Comparison of ENCODE assay signal across 10 mouse cellular contexts in genomic region chr11:117959741-117960381, GRCm38 (mm10). TPM values are rescaled to one million over a fixed set of nuclear protein-coding genes. Genes with fewer than 3 reads are reported as not detected.
DNase-seq lines count a peak whose midpoint lies in the region; ATAC-seq and TF ChIP-seq lines count a peak whose summit lies in the region.
"Had no signal": no experiment of that assay in that cellular context is flagged by ENCODE, and none has a peak within 500 bp of the region (broad histone marks: within the 10 kb centered on the region; RNA-seq: fewer than 3 reads in every experiment).

No protein-coding gene starts in this region.

- no peaks in the 10 kb centered on the region for H3K27me3 ChIP-seq in heart, postnatal 0 days (ENCODE audit: control insufficient read depth, insufficient read depth, low read length)
- no peaks in the 10 kb centered on the region for H3K27me3 ChIP-seq in neural tube, embryonic 15.5 days (replicated peaks)
- H3K27me3 ChIP-seq: embryonic facial prominence, embryonic 12.5 days had no signal

- peak; percentile 50 for DNase-seq in gastrocnemius, postnatal 25 days
- no peak for DNase-seq in gastrocnemius, adult 8-10 months (ENCODE audit: low spot score in 2 of 2)
- peak; percentile 21 for DNase-seq in right cerebral cortex, postnatal 25 days
- no peak for DNase-seq in right cerebral cortex, postnatal 4 days
- no peak for DNase-seq in heart, postnatal 0 days (ENCODE audit: low spot score)
- DNase-seq in skeletal muscle tissue, adult 2 months (ENCODE audit: low read depth, low spot score), result peak; percentile 64
- DNase-seq in urinary bladder, postnatal 25 days (ENCODE audit: low spot score), result no peak

- WGBS in heart, postnatal 0 days, result 35% methylated on average over 17 of the region's 17 CpGs
- WGBS in neural tube, embryonic 15.5 days, result 60% methylated on average over 17 of the region's 17 CpGs

- H3K4me2 ChIP-seq in heart, postnatal 0 days (ENCODE audit: low read depth, low read length), result no peak overlapping the region; the same call in 1 of the 2 replicates
- H3K4me2 ChIP-seq in neural tube, embryonic 15.5 days, result no peak overlapping the region
- H3K4me2 ChIP-seq: embryonic facial prominence, embryonic 12.5 days had no signal

- no peak for TF ChIP-seq CTCF in heart, postnatal 0 days (IDR thresholded peaks at IDR 0.05; ENCODE audit: low read depth)

- H3K27ac ChIP-seq in heart, postnatal 0 days (ENCODE audit: low read depth), result peak overlapping the region; percentile 28; the same call in 1 of the 2 replicates
- H3K27ac ChIP-seq in neural tube, embryonic 15.5 days (replicated peaks), result no peak overlapping the region
- H3K27ac ChIP-seq: embryonic facial prominence, embryonic 12.5 days had no signal

- no peaks in the 10 kb centered on the region for H3K9me3 ChIP-seq in heart, postnatal 0 days (replicated peaks; ENCODE audit: control insufficient read depth, low read length)
- no peaks in the 10 kb centered on the region for H3K9me3 ChIP-seq in neural tube, embryonic 15.5 days (replicated peaks)
- H3K9me3 ChIP-seq: embryonic facial prominence, embryonic 12.5 days had no signal

- no peaks in the 10 kb centered on the region for H3K36me3 ChIP-seq in heart, postnatal 0 days (replicated peaks; ENCODE audit: control insufficient read depth, insufficient read depth, low read length)
- no peaks in the 10 kb centered on the region for H3K36me3 ChIP-seq in neural tube, embryonic 15.5 days
- H3K36me3 ChIP-seq: embryonic facial prominence, embryonic 12.5 days had no signal

- H3K4me3 ChIP-seq in heart, postnatal 0 days (ENCODE audit: low read depth, low read length), result no peak overlapping the region
- H3K4me3 ChIP-seq in neural tube, embryonic 15.5 days (replicated peaks), result no peak overlapping the region
- H3K4me3 ChIP-seq: embryonic facial prominence, embryonic 12.5 days had no signal

- no peak for ATAC-seq in heart, postnatal 0 days (ENCODE audit: insufficient read depth, low read depth)
- no peak for ATAC-seq in neural tube, embryonic 15.5 days (ENCODE audit: low FRiP score)
- ATAC-seq: forebrain, embryonic 16.5 days had no signal

- peaks cover 52% of the 10 kb centered on the region for H3K4me1 ChIP-seq in heart, postnatal 0 days (ENCODE audit: control insufficient read depth, insufficient read depth)
- H3K4me1 ChIP-seq in neural tube, embryonic 15.5 days, result peaks cover 49% of the 10 kb centered on the region

- H3K9ac ChIP-seq in heart, postnatal 0 days (replicated peaks; ENCODE audit: low read depth, low read length), result no peak overlapping the region; the same call in 1 of the 2 replicates
- no peak overlapping the region for H3K9ac ChIP-seq in neural tube, embryonic 15.5 days (replicated peaks)
- H3K9ac ChIP-seq: embryonic facial prominence, embryonic 12.5 days had no signal

- TF ChIP-seq EP300 in heart, postnatal 0 days (IDR thresholded peaks at IDR 0.05; ENCODE audit: low read depth), result no peak

RNA-seq across cellular contexts. Expression of gene Socs3, which starts 10.0 kb away (rescaled TPM):
- total RNA-seq in gastrocnemius, postnatal 25 days (2021), result 1 to 10 TPM; 4.4 to 6.1 TPM
- 1 to 10 TPM; 1.9 to 3.3 (median 2.5) TPM for total RNA-seq in gastrocnemius, adult 8-10 months (2022)
- total RNA-seq in heart, postnatal 0 days (2014; rRNA removed; ENCODE audit: low replicate concordance), result 5.7 and 13.1 TPM in 2 replicates
- polyA plus RNA-seq in heart, postnatal 0 days (2015; fragmentation: Nextera tagmentation; extraction: Ambion mirVana), result 4.0 and 5.1 TPM in 2 replicates
- 6.7 and 13.2 TPM in 2 replicates for polyA plus RNA-seq in neural tube, embryonic 15.5 days (2015; fragmentation: Nextera tagmentation; extraction: Ambion mirVana)

RNA-seq across cellular contexts. Expression of gene Pgs1, which starts 26.2 kb away (rescaled TPM):
- total RNA-seq in gastrocnemius, postnatal 25 days (2021), result 10 to 100 TPM; 18.4 to 18.6 TPM
- total RNA-seq in gastrocnemius, adult 8-10 months (2022), result 10 to 100 TPM; 16.9 to 23.0 (median 19.1) TPM
- 27.2 and 33.0 TPM in 2 replicates for total RNA-seq in heart, postnatal 0 days (2014; rRNA removed; ENCODE audit: low replicate concordance)
- polyA plus RNA-seq in heart, postnatal 0 days (2015; fragmentation: Nextera tagmentation; extraction: Ambion mirVana), result 20.3 and 21.8 TPM in 2 replicates
- 60.7 and 62.8 TPM in 2 replicates for polyA plus RNA-seq in neural tube, embryonic 15.5 days (2015; fragmentation: Nextera tagmentation; extraction: Ambion mirVana)

Comparison
In these comparisons a context has a peak if more than half of its experiments do, and no peak if none do; other contexts are left out.
1. DNase-seq: peak in gastrocnemius, postnatal 25 days (single experiment), right cerebral cortex, postnatal 25 days (single experiment) and skeletal muscle tissue, adult 2 months (single experiment); none in gastrocnemius, adult 8-10 months (0 of 2), right cerebral cortex, postnatal 4 days (single experiment), heart, postnatal 0 days (single experiment) and urinary bladder, postnatal 25 days (single experiment).